Mouse (Mus musculus): Measurements from ENCODE around the gene Olfr372. TPM values are rescaled to one million over a fixed set of nuclear protein-coding genes. Genes with fewer than 3 reads are reported as not detected.
"Not testable (repeated sequence)": the region's sequence is repeated elsewhere in the genome, so short reads cannot be mapped to it uniquely, and the experiment has no call there.

Gene Olfr372
- polyA plus RNA-seq, 1 experiment from 2014 or later: not detected

DNA sequence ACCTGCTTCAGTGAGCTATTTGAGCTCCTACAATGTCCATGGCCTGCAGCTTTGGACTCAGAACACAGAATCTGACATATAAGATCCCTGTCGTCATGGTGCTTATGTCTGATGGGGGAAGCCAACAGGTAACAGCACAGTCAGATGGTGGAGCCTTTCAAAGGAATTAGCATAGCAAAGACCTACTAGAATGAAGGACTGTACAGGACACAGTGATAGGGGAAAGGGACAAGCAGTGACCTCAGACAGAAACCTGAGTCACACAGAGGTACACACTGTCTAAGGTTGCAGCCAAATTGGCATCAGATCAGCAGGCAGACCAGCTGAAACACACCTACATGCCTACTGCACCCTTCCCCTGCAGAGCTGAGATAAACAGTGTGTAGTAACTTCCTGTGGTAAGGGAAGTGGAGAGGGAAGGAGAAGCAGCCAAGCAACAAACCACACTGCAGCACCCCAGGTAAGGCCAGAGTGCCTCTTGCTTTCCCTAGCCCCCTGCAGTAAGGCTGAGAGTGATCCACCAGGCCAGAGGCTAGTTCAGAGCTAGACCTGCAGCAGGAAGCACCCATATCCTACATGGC lies 25.9 kb downstream of the Olfr372 start:
- H3K4me2 ChIP-seq (ENCODE audit: low read depth); H3K9ac ChIP-seq (ENCODE audit: low read length); H3K27ac ChIP-seq (ENCODE audit: low read depth, low read length); DNase-seq (ENCODE audit: low spot score); H3K9me3 ChIP-seq (ENCODE audit: control insufficient read depth, low read length); H3K27me3 ChIP-seq (ENCODE audit: control insufficient read depth, insufficient read depth, low read length); ATAC-seq (ENCODE audit: insufficient read depth, low FRiP score, low TSS enrichment); H3K4me1 ChIP-seq (ENCODE audit: control insufficient read depth, insufficient read depth, low read length); H3K36me3 ChIP-seq (ENCODE audit: control insufficient read depth, insufficient read depth, low read length); H3K4me3 ChIP-seq (ENCODE audit: low read depth, low read length): not testable (repeated sequence)
- 100% methylated on average over 1 of the region's 1 CpGs for WGBS

DNA sequence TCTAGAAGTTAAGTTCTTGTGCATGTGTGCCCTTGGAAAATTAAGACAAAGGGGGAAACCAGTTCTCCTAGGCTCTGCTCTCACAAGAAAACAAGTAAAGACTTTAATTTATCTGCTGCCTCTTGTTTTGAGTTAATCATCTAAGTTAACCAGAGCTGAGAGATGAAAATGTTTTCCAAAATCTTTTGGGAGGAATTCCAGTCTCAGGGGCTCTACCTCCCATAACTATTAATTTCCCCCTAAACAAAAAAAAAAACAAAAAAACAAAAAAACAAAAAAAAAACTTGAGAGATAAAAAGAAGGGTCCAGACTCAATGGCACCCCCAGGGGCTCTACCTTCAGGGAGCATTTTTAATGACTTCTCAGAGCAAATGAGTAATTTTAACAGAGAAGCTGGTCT lies 41.9 kb downstream of the Olfr372 start, which contains the start of gene Olfr373:
Gene Olfr373 (plus strand): TSS at position 301 of the 400 bp plus-strand sequence.
- not testable (repeated sequence) for H3K27me3 ChIP-seq (ENCODE audit: control insufficient read depth, insufficient read depth, low read length); H3K36me3 ChIP-seq (ENCODE audit: control insufficient read depth, insufficient read depth, low read length); H3K9me3 ChIP-seq (ENCODE audit: control insufficient read depth, low read length); H3K4me3 ChIP-seq (ENCODE audit: low read depth, low read length); H3K4me1 ChIP-seq (ENCODE audit: control insufficient read depth, insufficient read depth, low read length); H3K4me2 ChIP-seq (ENCODE audit: low read depth); H3K9ac ChIP-seq (ENCODE audit: low read length); DNase-seq (ENCODE audit: low spot score); ATAC-seq (ENCODE audit: insufficient read depth, low FRiP score, low TSS enrichment); H3K27ac ChIP-seq (ENCODE audit: low read depth, low read length)

DNA sequence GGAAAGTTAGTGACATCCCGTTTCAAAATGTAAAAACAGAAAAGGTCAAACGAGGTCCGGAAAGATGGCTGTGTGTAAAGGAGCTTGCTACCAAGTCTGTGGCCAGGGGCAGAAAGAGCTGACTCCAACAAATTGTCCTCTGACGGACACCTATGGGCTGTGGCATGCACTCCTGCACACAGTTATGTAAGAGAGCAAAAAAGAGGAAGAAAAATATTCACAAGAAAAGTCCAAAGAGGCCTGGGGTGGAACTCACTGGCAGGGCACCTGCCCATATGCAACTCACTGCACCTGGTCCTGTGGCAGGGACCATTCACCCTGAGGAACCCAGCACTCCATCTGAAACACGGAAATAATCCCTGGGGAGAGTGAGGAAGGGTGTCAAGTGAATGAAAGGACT lies 43.7 kb downstream of the Olfr372 start:
- Histone ChIP-seq H3K9ac (ENCODE audit: low read length) (no peak overlapping the region), H3K4me2 (ENCODE audit: low read depth) (no peak overlapping the region), H3K4me3 (ENCODE audit: low read depth, low read length) (no peak overlapping the region), H3K36me3 (ENCODE audit: control insufficient read depth, insufficient read depth, low read length) (no peaks in the 10 kb centered on the region), H3K27me3 (ENCODE audit: control insufficient read depth, insufficient read depth, low read length) (no peaks in the 10 kb centered on the region), H3K4me1 (ENCODE audit: control insufficient read depth, insufficient read depth, low read length) (no peaks in the 10 kb centered on the region), H3K27ac (ENCODE audit: low read depth, low read length) (no peak overlapping the region), H3K9me3 (ENCODE audit: control insufficient read depth, low read length) (no peaks in the 10 kb centered on the region)
- no peak for DNase-seq (ENCODE audit: low spot score)
- 78% methylated on average over 5 of the region's 5 CpGs for WGBS
- no peak for ATAC-seq (ENCODE audit: insufficient read depth, low FRiP score, low TSS enrichment)

DNA sequence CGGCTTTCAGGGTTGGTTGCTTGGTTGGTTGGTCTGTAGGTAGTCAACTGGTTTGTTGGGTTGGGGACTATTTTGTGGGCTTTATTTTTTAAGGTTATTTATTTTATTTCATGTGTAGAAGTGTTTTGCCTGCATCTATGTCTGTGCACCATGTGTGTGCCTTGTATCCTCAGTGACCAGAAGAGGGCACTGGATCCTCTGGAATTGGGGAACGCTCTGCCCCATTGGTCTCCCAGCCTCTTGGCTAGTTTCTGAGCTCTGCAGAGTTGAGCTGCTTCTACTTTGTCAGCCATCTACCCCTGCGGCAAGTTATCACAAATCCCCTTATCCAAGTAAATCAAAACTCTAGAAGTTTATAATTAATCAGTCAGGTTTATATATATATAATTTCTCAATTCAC lies 46.6 kb downstream of the Olfr372 start:
- H3K9me3 ChIP-seq (ENCODE audit: control insufficient read depth, low read length); ATAC-seq (ENCODE audit: insufficient read depth, low FRiP score, low TSS enrichment); H3K4me1 ChIP-seq (ENCODE audit: control insufficient read depth, insufficient read depth, low read length); H3K27ac ChIP-seq (ENCODE audit: low read depth, low read length); H3K9ac ChIP-seq (ENCODE audit: low read length); H3K27me3 ChIP-seq (ENCODE audit: control insufficient read depth, insufficient read depth, low read length); H3K4me3 ChIP-seq (ENCODE audit: low read depth, low read length); H3K36me3 ChIP-seq (ENCODE audit: control insufficient read depth, insufficient read depth, low read length); DNase-seq (ENCODE audit: low spot score); H3K4me2 ChIP-seq (ENCODE audit: low read depth): not testable (repeated sequence)
- 85% methylated on average over 3 of the region's 3 CpGs for WGBS

DNA sequence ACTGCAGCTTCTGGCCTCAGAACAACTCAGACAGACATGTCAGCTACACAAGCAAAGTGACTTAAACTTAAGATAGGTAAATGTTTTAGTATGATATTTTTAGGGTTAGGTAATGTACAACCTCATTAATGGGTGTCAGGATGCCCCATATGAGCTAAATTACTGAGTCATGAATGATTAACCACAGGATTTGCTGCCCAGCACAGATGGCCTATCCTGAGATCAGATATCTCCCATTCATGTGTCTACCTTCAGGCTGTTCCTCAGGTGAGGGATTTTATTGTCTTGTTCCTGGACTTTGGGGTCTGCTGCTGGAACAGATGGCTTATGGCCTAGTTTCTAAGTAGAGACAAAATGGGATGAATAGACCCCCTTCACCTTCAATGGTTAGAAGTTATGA lies 55.7 kb downstream of the Olfr372 start:
- H3K9ac ChIP-seq (ENCODE audit: low read length); H3K4me1 ChIP-seq (ENCODE audit: control insufficient read depth, insufficient read depth, low read length); H3K27me3 ChIP-seq (ENCODE audit: control insufficient read depth, insufficient read depth, low read length); ATAC-seq (ENCODE audit: insufficient read depth, low FRiP score, low TSS enrichment); H3K9me3 ChIP-seq (ENCODE audit: control insufficient read depth, low read length); H3K4me2 ChIP-seq (ENCODE audit: low read depth); H3K36me3 ChIP-seq (ENCODE audit: control insufficient read depth, insufficient read depth, low read length); H3K4me3 ChIP-seq (ENCODE audit: low read depth, low read length); H3K27ac ChIP-seq (ENCODE audit: low read depth, low read length); DNase-seq (ENCODE audit: low spot score): not testable (repeated sequence)

DNA sequence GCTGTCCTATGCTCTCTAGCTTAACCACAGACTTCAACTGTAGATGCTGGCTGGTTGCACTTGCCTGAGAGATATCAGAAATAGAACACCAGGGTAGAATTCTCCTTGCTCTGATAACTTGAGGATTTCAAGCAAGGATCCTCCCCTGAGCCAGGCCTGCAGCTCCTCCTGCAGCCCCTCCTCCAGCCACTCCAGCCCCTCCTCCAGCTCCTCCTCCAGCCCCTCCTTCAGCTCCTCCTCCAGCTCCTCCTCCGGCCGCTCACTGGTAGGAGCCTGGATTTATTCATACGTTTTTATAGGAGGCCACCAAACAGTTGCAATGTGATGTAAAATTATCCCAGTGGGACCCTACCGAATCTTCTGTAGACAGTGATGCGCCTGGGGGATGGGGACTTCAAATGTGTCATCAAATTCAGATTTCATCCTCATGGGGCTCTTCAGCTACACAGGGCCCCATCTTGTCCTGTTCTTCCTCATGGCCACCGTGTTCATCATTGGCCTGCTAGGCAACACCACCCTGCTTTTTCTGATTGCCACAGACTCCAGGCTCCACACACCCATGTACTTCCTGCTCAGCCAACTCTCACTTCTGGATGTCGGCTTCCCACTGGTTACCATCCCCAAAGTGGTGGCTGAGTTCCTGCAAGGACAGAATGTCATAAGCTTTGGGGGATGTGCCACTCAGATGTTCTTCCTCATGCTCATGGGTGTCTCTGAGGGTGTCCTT lies 58.5 kb downstream of the Olfr372 start:
- not testable (repeated sequence) for DNase-seq (ENCODE audit: low spot score); H3K4me2 ChIP-seq (ENCODE audit: low read depth); H3K36me3 ChIP-seq (ENCODE audit: control insufficient read depth, insufficient read depth, low read length); H3K9me3 ChIP-seq (ENCODE audit: control insufficient read depth, low read length); ATAC-seq (ENCODE audit: insufficient read depth, low FRiP score, low TSS enrichment); H3K27ac ChIP-seq (ENCODE audit: low read depth, low read length); H3K4me3 ChIP-seq (ENCODE audit: low read depth, low read length); H3K4me1 ChIP-seq (ENCODE audit: control insufficient read depth, insufficient read depth, low read length); H3K27me3 ChIP-seq (ENCODE audit: control insufficient read depth, insufficient read depth, low read length); H3K9ac ChIP-seq (ENCODE audit: low read length)
- WGBS: 60% methylated on average over 6 of the region's 7 CpGs

DNA sequence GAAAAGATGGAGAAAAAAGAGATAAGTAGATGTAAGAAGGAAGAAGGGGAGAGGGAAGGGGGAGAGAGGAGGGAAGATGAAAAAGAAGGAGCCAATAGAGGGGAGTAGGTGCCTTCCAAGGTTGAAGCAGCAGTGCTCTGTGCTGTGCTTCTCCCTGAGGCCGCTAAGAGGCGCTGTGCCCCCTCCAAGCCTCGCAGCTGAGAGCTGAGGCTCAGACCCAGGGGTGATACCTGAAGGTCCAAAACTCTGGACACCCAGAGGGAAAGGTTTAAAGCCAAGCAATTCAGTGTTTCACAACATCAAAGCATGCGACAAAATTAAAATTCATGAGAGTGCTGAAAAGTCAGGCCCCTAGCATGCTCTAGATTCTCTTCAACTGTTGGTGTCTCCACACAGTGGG lies 64.1 kb downstream of the Olfr372 start:
- Histone ChIP-seq H3K4me1 (ENCODE audit: control insufficient read depth, insufficient read depth, low read length) (no peaks in the 10 kb centered on the region), H3K9ac (ENCODE audit: low read length) (no peak overlapping the region), H3K4me2 (ENCODE audit: low read depth) (no peak overlapping the region), H3K9me3 (ENCODE audit: control insufficient read depth, low read length) (no peaks in the 10 kb centered on the region), H3K36me3 (ENCODE audit: control insufficient read depth, insufficient read depth, low read length) (no peaks in the 10 kb centered on the region), H3K4me3 (ENCODE audit: low read depth, low read length) (no peak overlapping the region), H3K27ac (ENCODE audit: low read depth, low read length) (no peak overlapping the region), H3K27me3 (ENCODE audit: control insufficient read depth, insufficient read depth, low read length) (no peaks in the 10 kb centered on the region)
- no peak for DNase-seq (ENCODE audit: low spot score)
- no peak for ATAC-seq (ENCODE audit: insufficient read depth, low FRiP score, low TSS enrichment)
- 23% methylated on average over 4 of the region's 4 CpGs for WGBS

DNA sequence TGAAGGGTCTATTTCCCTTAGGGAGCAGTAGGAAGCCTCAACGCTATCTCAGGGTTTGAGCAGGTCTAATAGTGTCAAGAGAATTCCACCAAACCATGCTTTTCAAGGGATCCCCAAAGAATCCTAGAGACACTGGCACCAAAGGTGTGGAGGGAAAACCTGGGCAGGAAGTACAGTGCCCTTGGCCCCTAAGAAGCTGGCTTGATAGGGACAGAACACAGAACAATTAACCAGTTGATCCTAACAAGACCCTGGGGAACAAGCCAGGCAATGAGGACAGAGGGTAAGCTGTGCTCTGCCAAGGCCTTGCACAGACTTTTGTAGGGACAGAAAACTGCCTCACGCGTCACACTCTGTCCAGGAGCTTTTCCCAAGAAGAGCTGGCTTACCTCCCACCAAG lies 65.7 kb downstream of the Olfr372 start, which contains the start of gene Olfr374:
Gene Olfr374 (plus strand): TSS at position 301 of the 400 bp plus-strand sequence.
- no peak for DNase-seq (ENCODE audit: low spot score)
- no peaks in the 10 kb centered on the region for H3K4me1 ChIP-seq (ENCODE audit: control insufficient read depth, insufficient read depth, low read length)
- no peaks in the 10 kb centered on the region for H3K36me3 ChIP-seq (ENCODE audit: control insufficient read depth, insufficient read depth, low read length)
- H3K4me3 ChIP-seq (ENCODE audit: low read depth, low read length): no peak within 1 kb of the TSS
- H3K4me2 ChIP-seq (ENCODE audit: low read depth): no peak within 1 kb of the TSS
- H3K9me3 ChIP-seq (ENCODE audit: control insufficient read depth, low read length): no peaks in the 10 kb centered on the region
- no peaks in the 10 kb centered on the region for H3K27me3 ChIP-seq (ENCODE audit: control insufficient read depth, insufficient read depth, low read length)
- no peak within 1 kb of the TSS for H3K9ac ChIP-seq (ENCODE audit: low read length)
- ATAC-seq (ENCODE audit: insufficient read depth, low FRiP score, low TSS enrichment): no peak
- no peak within 1 kb of the TSS for H3K27ac ChIP-seq (ENCODE audit: low read depth, low read length)
- WGBS: 97% methylated on average over 3 of the region's 3 CpGs

All from neural tube, embryonic 11.5 days (tissue).